Mouse (Mus musculus): ENCODE results near the gene Tspan12. TPM values are rescaled to one million over a fixed set of nuclear protein-coding genes. Genes with fewer than 3 reads are reported as not detected.
A peak's percentile ranks its signal among the peaks of the same experiment; 100 is the strongest.

Tspan12 gene
- total RNA-seq, 2 experiments from 2014 or later = 25.5 to 26.0 TPM

DNA sequence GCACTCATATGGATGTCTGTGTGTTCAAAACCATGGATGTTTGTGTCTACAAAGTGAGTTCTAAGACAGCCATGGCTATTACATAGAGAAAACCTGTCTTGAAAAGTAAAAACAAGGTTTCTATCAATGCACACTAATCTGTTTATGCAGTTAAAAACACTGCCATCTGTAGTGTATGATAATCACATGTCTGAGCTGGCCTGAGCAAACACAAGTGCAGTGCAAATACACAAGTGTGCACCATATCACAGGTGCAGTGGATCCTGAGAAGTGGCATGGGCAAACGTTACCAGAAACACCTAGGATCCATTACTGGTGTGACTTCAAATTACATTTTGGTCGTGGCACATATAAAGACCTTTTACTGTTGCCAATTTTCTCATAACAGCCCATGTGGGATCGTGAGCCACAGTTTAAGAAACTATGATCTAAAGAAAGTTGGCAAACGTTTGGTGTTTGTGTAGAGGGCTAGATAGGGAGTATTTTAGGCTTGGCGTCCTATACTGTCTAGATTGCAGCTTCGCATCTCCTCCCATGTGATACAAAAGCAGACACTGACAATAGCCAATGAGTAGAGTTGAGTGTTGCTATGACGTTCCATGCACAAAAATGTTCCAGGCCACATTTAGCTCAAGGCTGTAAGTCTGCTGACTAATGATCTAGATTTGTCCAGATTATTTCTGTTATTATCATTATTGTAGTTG lies 78.0 kb downstream of the Tspan12 start:
- no peak for DNase-seq (ENCODE audit: low spot score in 2 of 2)

- no peak for DNase-seq (ENCODE audit: low spot score in 2 of 2)
Observed at GRCm38 (mm10) chr6:21769447-21769809, 82.9 kb downstream of the Tspan12 start.

GRCm38 (mm10) chr6:21768745-21769446 lies 83.4 kb downstream of the Tspan12 start:
- no peak for DNase-seq (ENCODE audit: low spot score in 2 of 2)

DNA sequence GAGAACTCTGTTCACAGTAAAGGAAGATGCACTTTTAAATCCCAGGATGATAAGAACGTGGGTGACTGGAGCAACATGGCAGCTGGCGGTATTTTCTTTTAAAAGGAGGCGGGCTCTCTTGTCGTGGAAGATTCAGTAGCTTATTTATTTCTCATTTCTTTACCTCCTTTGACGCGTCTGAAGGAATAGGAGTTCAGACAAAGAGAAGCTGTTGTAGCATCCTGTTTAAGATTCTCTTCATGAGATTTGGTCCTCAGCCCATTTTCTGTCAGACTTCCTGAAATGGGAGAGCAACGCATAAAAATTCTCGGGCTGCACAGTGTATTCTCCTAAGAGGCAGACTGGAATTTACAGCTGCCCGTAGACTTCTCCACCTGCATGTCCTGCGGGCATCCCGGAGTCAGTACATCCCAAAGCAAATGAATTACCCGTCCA lies 84.5 kb downstream of the Tspan12 start:
- DNase-seq (ENCODE audit: low spot score in 2 of 2) = peak; percentile 4 to 29

GRCm38 (mm10) chr6:21747536-21747935 lies 104.8 kb downstream of the Tspan12 start:
- no peak for DNase-seq (ENCODE audit: low spot score in 2 of 2)

- DNase-seq (ENCODE audit: low spot score in 2 of 2) = no peak
Observed at GRCm38 (mm10) chr6:21744615-21745266, 107.6 kb downstream of the Tspan12 start.

- DNase-seq (ENCODE audit: low spot score in 2 of 2) = no peak
Observed at GRCm38 (mm10) chr6:21740606-21741005, 111.7 kb downstream of the Tspan12 start.

- DNase-seq (ENCODE audit: low spot score in 2 of 2) = no peak
Observed at GRCm38 (mm10) chr6:21722238-21722637, 130.1 kb downstream of the Tspan12 start.

Other genes starting within 250 kb of the Tspan12 start
- gene Ing3, start 97.1 kb upstream of the Tspan12 start, total RNA-seq (2021) = 10 to 100 TPM; 30.1 to 30.4 TPM
- 1 to 10 TPM; 2.2 TPM for gene Cped1, start 133.4 kb upstream of the Tspan12 start, total RNA-seq (2021)